Mouse (Mus musculus): ENCODE results near the gene Sort1. TPM values are rescaled to one million over a fixed set of nuclear protein-coding genes. Genes with fewer than 3 reads are reported as not detected.
A peak's percentile ranks its signal among the peaks of the same experiment; 100 is the strongest.
"Not testable (repeated sequence)": the region's sequence is repeated elsewhere in the genome, so short reads cannot be mapped to it uniquely, and the experiment has no call there.

Sort1 gene
- polyA plus RNA-seq (2012; rRNA removed): 197 and 198 TPM in 2 replicates

- peak within 1 kb of the TSS; percentile 84 for H3K27ac ChIP-seq (ENCODE audit: insufficient read depth, low read length)
- H3K4me3 ChIP-seq (ENCODE audit: insufficient read depth, low read length): peak within 1 kb of the TSS; percentile 97
- TF ChIP-seq CTCF (IDR thresholded peaks at IDR 0.05; ENCODE audit: extremely low read depth, insufficient read depth, low read length) (no peak), POLR2A (IDR thresholded peaks at IDR 0.05; ENCODE audit: extremely low read depth, insufficient read depth, low read length) (peak; percentile 57; the same call in 1 of the 2 replicates)
- peaks cover 12% of the 10 kb centered on the region for H3K4me1 ChIP-seq (ENCODE audit: control insufficient read depth, insufficient read depth, low read length)
These were observed at the start of gene Sort1 for GRCm38 (mm10) chr3:108283781-108284601. Gene Sort1 (plus strand): TSS chr3:108284082.

- not testable (repeated sequence) for H3K4me1 ChIP-seq (ENCODE audit: control insufficient read depth, insufficient read depth, low read length); H3K27ac ChIP-seq (ENCODE audit: insufficient read depth, low read length); H3K4me3 ChIP-seq (ENCODE audit: insufficient read depth, low read length)
These were observed 46.3 kb upstream of the Sort1 start for GRCm38 (mm10) chr3:108237474-108238102.

DNA sequence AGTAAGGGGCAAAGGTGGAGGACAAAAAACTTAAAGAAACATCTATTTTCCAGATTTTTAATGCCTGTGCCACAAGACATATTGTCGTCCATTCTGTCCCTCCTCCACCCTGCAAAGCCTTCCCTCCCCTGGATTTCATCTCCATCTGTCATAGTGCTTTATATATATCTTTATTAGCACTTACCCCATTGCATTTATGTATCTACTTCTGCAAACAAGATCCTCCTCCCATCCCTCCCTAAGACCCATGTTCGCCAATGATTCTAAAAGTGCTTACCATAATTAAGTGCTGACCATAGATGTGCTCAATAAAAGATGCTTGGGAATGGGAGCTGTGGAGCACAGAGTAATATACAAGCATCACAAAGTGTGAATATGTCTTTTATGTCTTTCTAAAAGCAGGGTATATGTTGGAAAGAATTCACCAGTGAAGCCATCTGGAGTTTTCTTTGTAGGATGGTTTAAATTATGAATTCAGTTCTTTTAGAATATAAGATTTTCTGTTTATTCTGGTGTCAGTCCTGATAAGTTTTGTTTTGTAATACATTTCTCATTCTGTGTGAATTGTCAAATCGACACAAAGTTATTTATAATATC, 42.5 kb upstream of the Sort1 start:
- Histone ChIP-seq H3K27ac (ENCODE audit: insufficient read depth, low read length) (no peak overlapping the region), H3K4me3 (ENCODE audit: insufficient read depth, low read length) (no peak overlapping the region), H3K4me1 (ENCODE audit: control insufficient read depth, insufficient read depth, low read length) (no peaks in the 10 kb centered on the region)
- TF ChIP-seq POLR2A (IDR thresholded peaks at IDR 0.05; ENCODE audit: extremely low read depth, insufficient read depth, low read length): no peak
- no peak for TF ChIP-seq CTCF (IDR thresholded peaks at IDR 0.05; ENCODE audit: extremely low read depth, insufficient read depth, low read length)

DNA sequence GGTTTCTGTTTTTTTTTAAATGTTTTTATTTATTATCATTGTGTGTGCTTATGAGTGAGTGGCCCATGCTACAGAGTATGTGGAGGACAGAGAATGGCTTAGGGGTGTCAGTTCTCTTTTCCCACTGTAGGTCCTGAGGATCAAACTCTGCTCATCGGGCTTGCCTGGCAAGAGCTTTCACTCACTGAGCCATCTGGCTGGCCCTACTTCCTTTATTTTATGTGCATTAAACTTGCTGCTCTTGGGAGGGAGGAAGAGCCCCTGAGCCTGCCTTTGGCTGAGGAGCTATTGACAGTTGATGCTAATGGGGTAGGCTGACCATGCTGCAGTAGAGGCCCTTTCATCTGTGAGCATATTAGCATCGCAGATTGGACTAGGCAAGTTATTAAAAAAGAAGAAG, 37.0 kb upstream of the Sort1 start:
- Histone ChIP-seq H3K27ac (ENCODE audit: insufficient read depth, low read length) (no peak overlapping the region), H3K4me3 (ENCODE audit: insufficient read depth, low read length) (no peak overlapping the region), H3K4me1 (ENCODE audit: control insufficient read depth, insufficient read depth, low read length) (no peaks in the 10 kb centered on the region)
- TF ChIP-seq CTCF (IDR thresholded peaks at IDR 0.05; ENCODE audit: extremely low read depth, insufficient read depth, low read length) (no peak), POLR2A (IDR thresholded peaks at IDR 0.05; ENCODE audit: extremely low read depth, insufficient read depth, low read length) (no peak)

GRCm38 (mm10) chr3:108256719-108257637, 26.9 kb upstream of the Sort1 start, which contains the start of gene Psma5:
Gene Psma5 (plus strand): TSS chr3:108256926.
- Histone ChIP-seq H3K27ac (ENCODE audit: insufficient read depth, low read length) (no peak within 1 kb of the TSS), H3K4me1 (ENCODE audit: control insufficient read depth, insufficient read depth, low read length) (peaks cover 2% of the 10 kb centered on the region), H3K4me3 (ENCODE audit: insufficient read depth, low read length) (peak within 1 kb of the TSS; percentile 41)
- TF ChIP-seq CTCF (IDR thresholded peaks at IDR 0.05; ENCODE audit: extremely low read depth, insufficient read depth, low read length) (no peak), POLR2A (IDR thresholded peaks at IDR 0.05; ENCODE audit: extremely low read depth, insufficient read depth, low read length) (peak; percentile 68; the same call in 1 of the 2 replicates)

- Histone ChIP-seq H3K27ac (ENCODE audit: insufficient read depth, low read length) (no peak overlapping the region), H3K4me3 (ENCODE audit: insufficient read depth, low read length) (peak overlapping the region; percentile 41), H3K4me1 (ENCODE audit: control insufficient read depth, insufficient read depth, low read length) (peaks cover 2% of the 10 kb centered on the region)
- TF ChIP-seq CTCF (IDR thresholded peaks at IDR 0.05; ENCODE audit: extremely low read depth, insufficient read depth, low read length) (no peak), POLR2A (IDR thresholded peaks at IDR 0.05; ENCODE audit: extremely low read depth, insufficient read depth, low read length) (no peak)
These were observed 25.9 kb upstream of the Sort1 start for GRCm38 (mm10) chr3:108257831-108258500.

DNA sequence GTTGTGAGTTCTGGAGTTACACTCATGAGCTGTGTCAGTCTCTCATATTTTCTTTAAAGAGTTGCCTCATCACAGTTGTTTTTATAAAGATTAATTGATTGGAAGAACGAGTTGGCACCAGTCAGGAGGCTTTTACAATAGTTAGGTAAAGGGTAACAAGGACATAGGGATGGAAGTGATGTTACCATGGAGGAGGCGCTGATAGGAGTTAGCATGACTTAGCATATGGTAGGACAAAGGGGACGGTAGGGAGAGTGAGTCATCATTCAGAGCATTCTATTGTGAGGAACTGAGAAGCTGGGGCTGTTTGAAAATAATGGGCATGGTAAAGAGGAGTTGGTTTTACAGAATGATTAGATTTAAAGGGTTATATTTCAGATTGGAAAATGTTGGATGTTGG, 24.6 kb upstream of the Sort1 start:
- H3K4me3 ChIP-seq (ENCODE audit: insufficient read depth, low read length): no peak overlapping the region
- H3K27ac ChIP-seq (ENCODE audit: insufficient read depth, low read length): no peak overlapping the region
- TF ChIP-seq CTCF (IDR thresholded peaks at IDR 0.05; ENCODE audit: extremely low read depth, insufficient read depth, low read length) (no peak), POLR2A (IDR thresholded peaks at IDR 0.05; ENCODE audit: extremely low read depth, insufficient read depth, low read length) (no peak)
- H3K4me1 ChIP-seq (ENCODE audit: control insufficient read depth, insufficient read depth, low read length): peaks cover 2% of the 10 kb centered on the region

GRCm38 (mm10) chr3:108279495-108279894, 4.4 kb upstream of the Sort1 start:
- not testable (repeated sequence) for H3K4me1 ChIP-seq (ENCODE audit: control insufficient read depth, insufficient read depth, low read length); H3K4me3 ChIP-seq (ENCODE audit: insufficient read depth, low read length); H3K27ac ChIP-seq (ENCODE audit: insufficient read depth, low read length)

All from cortical plate, adult 2 months (tissue).